Mouse (Mus musculus): ENCODE measurements around the gene Nphp3.
A peak's percentile ranks its signal among the peaks of the same experiment; 100 is the strongest.

Nphp3 gene

DNA sequence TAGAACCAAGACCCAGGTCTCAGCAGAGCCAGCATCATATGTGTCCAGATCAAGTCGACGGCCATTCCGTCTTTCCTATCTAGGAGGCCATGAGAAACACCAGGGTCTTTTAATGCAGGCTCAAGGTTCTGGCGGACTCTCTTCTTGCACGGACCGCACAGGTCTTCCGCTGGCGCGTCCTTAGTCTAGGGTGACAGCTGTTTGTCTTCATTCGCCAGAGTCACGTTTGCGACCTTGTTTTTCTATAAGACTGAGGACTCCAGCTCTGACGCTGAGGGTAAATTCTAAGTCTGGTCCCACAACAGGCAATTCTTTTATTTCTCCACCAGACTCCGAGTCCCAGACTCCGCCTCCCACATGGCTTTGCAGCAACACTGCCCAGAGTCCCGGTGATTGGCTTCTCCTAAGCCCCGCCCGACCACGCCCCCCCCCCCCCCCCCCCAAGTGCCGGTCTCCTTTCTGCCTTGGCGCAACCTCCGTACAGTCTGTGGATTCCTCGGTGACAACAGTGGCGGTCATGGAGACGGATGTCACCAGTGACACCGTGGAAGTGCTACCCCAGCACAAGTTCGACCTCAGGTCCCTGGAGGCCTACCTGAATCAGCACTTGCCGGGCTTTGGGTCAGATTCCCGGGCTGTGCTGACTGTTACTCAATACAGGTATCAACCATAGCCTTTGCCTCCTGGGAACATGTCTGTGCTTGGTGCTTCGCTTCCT, 61.1 kb downstream of the Nphp3 start, which contains the start of gene Acad11:
Gene Acad11 (plus strand): TSS at position 134 of the 718 bp plus-strand sequence.
- peak; percentile 65 to 83 for DNase-seq (ENCODE audit: low read depth in 1 of 2, low spot score in 2 of 2)

DNA sequence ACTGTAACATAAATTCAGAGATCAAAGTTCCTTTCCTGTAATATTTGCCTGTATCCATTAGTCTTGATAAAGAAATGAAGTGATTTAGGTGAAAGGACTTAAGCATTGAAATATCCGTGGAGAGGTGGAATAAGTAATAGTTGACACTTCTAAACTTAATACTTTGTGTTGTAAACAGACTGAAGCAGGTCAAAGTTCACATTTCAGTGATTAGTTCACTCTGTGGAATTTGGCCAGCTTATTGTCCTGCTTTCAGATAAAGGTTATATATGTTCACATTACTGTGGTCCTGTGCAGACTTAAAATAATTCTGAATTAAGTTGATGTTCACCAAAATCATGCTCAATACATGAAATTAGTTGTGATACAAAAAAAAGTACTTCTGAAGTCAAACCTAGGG, 62.2 kb downstream of the Nphp3 start:
- no peak for DNase-seq (ENCODE audit: low read depth in 1 of 2, low spot score in 2 of 2)

DNA sequence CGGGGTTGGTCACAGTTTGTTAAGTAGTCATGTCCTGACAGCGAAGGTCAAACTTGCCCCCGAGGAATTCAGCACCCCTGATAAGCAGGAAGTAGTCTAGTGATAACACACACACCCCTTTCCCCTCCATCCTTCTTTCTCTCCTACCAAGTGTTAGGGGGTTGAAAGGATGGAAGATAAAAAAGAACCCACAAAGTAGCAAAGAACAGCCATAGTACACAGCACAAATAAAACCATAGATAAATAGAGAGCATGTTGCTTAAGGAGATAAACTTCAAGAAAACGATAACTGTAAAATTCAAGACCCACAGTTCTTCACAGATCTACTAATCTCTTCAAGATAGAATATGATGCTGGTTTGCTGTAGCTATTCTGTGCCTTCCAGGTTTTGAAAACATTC, 67.9 kb downstream of the Nphp3 start:
- no peak for DNase-seq (ENCODE audit: low read depth in 1 of 2, low spot score in 2 of 2)

DNA sequence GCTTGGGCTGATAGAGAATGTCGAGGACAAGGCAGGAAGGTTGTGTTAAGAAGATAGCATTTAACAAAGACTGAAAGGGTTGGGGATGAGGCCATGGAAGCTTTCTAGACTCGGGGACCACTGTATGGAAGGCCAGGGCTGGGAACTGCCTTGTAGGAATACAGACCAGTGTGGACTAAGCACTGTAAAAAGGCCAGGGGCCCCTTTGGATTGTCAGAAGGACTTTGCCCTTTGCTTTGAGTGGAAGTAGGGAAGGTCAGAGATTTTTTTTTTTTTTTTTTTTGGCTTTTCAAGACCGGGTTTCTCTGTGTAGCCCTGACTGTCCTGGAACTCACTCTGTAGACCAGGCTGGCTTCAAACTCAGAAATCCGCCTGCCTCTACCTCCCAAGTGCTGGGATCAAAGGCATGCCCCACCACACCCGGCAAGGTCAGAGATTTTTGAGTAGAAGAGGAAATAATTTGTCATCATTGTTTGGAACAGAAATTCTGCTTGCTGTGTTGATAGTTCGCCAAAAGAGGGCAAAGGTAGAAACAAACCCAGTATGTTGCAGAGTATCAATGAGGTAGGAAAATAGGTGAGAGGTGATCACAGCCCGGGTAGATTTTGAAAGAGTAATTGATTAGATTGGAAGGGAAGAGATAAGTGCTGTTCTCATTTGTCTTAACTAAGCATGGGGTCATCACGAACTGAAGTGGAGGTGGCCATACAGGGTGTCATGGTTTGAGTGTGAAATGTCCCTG, 68.7 kb downstream of the Nphp3 start:
- no peak for DNase-seq (ENCODE audit: low read depth in 1 of 2, low spot score in 2 of 2)

DNA sequence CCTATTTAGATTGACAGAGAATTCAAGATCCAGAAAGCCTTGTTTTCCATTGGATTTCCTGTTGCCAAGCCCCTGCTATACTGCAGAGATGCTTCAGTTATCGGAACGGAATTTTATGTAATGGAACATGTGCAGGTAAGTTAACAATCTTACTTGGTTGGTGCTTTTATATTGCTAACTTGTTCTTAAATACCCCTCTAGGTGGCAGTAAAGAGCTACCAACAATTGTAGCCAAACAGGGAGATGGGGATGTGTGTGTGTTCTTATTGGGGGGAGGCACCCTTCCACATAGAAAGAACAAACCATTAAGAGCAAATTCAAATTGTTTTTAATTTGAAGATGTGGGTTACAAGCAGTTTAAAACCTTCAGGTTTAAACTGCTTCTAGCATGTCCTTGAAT, 73.5 kb downstream of the Nphp3 start:
- no peak for DNase-seq (ENCODE audit: low read depth in 1 of 2, low spot score in 2 of 2)

DNA sequence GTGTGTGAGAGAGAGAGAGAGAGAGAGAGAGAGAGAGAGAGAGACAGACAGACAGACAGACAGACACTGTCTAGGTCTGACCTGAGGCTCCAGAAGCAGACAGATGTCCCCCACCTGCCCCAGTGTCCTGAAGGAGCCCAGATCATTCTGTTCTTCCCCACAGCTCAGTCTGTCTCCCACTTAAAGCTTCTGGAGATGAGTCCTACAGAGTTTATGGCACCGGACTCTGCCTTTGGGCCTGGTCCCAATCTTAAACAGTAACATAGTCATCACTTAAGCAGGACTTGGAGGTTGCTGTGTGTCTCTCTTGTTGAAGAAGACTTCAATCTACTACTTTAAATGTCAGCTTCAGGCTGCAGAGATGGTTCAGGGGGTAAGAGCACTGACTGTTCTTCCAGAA, 76.4 kb downstream of the Nphp3 start:
- no peak for DNase-seq (ENCODE audit: low read depth in 1 of 2, low spot score in 2 of 2)

DNA sequence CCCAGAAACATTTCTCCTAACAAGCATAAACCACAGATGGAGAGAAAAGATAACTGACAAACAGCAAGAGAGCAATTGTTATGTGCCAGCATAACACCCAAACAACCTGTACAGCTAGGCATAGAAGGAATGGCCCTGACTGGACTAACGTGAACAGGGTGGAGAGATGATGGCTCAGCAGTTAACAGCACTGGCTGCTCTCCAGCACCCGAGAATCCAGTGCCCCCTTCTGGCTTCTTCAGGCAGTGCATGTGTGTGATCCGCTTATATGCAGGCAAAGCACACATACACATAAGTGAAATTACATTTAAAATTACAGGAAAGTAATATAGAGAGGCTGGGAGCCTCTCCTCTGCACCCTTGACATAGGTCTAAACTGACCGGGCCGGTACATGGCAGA, 77.0 kb downstream of the Nphp3 start:
- DNase-seq (ENCODE audit: low read depth in 1 of 2, low spot score in 2 of 2), result peak in 1 of 2 experiments; percentile 18

DNA sequence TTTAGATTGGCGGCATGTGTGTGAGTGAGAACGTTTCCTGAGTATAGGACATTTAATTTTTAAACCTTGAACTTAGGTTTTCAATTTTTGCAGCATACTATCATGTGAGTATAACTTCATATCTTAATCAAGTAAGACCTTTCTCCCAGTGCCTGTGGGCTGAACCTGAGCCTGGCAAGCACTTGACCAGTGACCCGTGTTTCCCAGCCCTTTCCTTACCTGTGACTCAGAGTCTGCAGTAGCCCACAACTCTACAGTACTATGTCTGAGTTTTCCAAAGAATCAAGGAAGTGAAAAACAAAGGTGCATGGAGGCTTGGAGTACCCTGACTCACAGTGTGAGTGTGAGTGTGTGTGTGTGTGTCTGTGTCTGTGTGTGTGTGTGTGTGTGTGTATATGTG, 77.7 kb downstream of the Nphp3 start:
- DNase-seq (ENCODE audit: low read depth in 1 of 2, low spot score in 2 of 2), result no peak

DNA sequence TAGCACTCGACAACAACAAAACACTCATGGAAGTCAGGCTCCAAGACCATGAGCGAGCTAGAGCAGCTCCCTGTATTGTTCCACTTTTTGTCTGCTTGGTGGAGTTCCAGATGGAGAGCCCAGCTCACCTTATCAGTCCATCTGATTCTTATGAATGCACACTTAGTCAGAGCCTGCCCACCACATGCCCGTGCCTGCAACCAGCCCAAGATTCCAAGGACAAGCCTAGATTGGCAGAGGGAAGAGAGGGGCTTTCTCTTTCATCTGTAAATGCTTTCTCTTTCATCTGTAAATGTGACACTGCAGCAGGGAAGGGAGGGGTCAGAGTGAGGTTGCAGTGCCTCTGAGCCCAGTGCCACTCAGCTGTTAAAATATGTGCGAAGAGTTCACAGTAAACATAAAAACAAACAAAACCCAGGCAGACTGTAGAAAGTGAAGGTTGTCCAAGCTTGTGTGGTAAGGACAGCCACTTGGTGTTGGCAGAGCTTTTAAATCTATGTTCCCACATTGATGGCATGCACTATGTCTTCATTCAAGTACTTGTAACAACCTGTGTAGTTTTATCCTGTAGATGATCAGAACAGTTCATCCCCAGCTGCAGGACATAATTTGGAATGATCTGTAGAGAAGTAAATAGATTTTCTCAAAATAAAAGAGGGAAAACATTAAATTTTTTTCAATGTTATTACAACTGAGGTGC, 83.5 kb downstream of the Nphp3 start:
- DNase-seq (ENCODE audit: low read depth in 1 of 2, low spot score in 2 of 2), result no peak

DNA sequence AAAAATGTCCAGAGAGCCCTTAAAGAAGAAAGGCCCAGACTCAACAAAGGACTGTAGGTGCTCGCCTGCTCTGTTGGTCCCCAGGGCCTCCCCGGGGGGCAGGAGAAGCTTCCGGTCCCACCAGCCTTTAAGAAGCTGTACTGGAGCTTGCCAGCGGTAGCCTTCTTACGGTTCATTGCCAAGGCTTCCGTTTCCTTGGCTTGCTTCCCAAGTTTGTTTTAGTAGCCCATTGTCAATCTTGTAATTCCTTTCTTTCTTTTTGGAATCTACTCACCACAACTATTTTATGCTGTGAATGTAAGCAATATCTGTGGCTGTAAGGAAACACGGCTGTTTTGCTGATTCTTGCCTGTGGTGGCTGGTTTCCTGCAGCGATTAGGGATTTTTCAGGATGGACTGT, 86.2 kb downstream of the Nphp3 start:
- DNase-seq (ENCODE audit: low read depth in 1 of 2, low spot score in 2 of 2), result no peak

DNA sequence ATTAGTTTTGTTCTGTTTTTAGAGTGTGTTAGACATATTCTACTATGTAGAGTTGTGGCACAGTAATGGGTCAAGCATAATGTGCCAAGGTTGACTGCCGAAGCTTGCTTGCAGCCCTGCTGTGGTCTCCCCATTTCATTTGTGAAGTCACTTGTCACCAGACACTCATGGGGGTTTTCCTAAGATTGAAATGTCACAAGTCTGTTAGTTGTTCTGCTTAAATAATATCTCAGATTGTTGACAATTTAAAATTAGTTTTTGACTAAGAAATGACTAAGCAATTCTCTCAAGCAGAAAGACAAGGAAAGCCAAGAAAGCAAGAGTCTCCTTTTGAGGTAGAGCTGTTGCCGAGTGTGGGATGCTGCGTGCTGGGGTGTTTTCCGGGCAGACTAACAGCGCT, 90.6 kb downstream of the Nphp3 start:
- no peak for DNase-seq (ENCODE audit: low read depth in 1 of 2, low spot score in 2 of 2)
